Mouse (Mus musculus) kidney, adult 2 months (tissue): ENCODE measurements at regions not wholly inside any gene's neighbourhood (a gene's known extent, or its start where the extent isn't known, plus 50 kb on each side); places are given as distances from the start of the nearest gene placed in this dataset.

Experiments
- CTCF ChIP-seq: fragments of 200-500 bp; conservative IDR thresholded peaks from 2 replicates; pipeline ENCODE4 v1.5.1; 2011; ENCODE audit warnings: low read depth, mild to moderate bottlenecking, control low read depth, low read length, moderate library complexity, mixed read lengths; ENCODE audit not compliant: insufficient read depth, insufficient read length
- POLR2A ChIP-seq: fragments of 200-500 bp; IDR thresholded peaks from one replicate; pipeline ENCODE4 v1.6.1; 2011; ENCODE audit warnings: low read depth, low read length, control low read depth

GRCm38 (mm10) chr8:39313854-39314253 is 1361.0 kb upstream of the Adam24 start:
- TF ChIP-seq POLR2A (no peak), CTCF (no peak)
